Mouse (Mus musculus) natural killer cell, adult 2 months (primary cell): ENCODE results near the gene Jarid2.

ENCODE experiments used
- DNase-seq, 2 experiments: peaks; one replicate each; pipeline ENCODE4 v3.0.0; 2022; ENCODE audit warnings: low spot score in 2 of 2

Gene Jarid2

GRCm38 (mm10) chr13:44775396-44775795 lies 46.1 kb downstream of the Jarid2 start:
- DNase-seq, result no peak

GRCm38 (mm10) chr13:44780506-44780905 lies 51.2 kb downstream of the Jarid2 start:
- DNase-seq, result no peak

- DNase-seq, result no peak
Measured at GRCm38 (mm10) chr13:44781126-44781525, 51.9 kb downstream of the Jarid2 start.

GRCm38 (mm10) chr13:44784551-44784950 lies 55.3 kb downstream of the Jarid2 start:
- no peak for DNase-seq

GRCm38 (mm10) chr13:44786291-44786690 lies 57.0 kb downstream of the Jarid2 start:
- peak; percentile 20 to 23 for DNase-seq

GRCm38 (mm10) chr13:44788352-44789125 lies 59.3 kb downstream of the Jarid2 start:
- DNase-seq, result no peak

GRCm38 (mm10) chr13:44789982-44790381 lies 60.7 kb downstream of the Jarid2 start:
- DNase-seq, result no peak

GRCm38 (mm10) chr13:44792361-44792892 lies 63.2 kb downstream of the Jarid2 start:
- DNase-seq, result no peak

- no peak for DNase-seq
Measured at GRCm38 (mm10) chr13:44795891-44796290, 66.6 kb downstream of the Jarid2 start.

- DNase-seq, result no peak
Measured at GRCm38 (mm10) chr13:44796775-44797174, 67.5 kb downstream of the Jarid2 start.

- DNase-seq, result no peak
Measured at GRCm38 (mm10) chr13:44798280-44798679, 69.0 kb downstream of the Jarid2 start.

- no peak for DNase-seq
Measured at GRCm38 (mm10) chr13:44799166-44799565, 69.9 kb downstream of the Jarid2 start.

- peak; percentile 25 to 60 for DNase-seq
Measured at GRCm38 (mm10) chr13:44800059-44800458, 70.8 kb downstream of the Jarid2 start.

GRCm38 (mm10) chr13:44804876-44805275 lies 75.6 kb downstream of the Jarid2 start:
- DNase-seq, result peak; percentile 31 to 46

- no peak for DNase-seq
Measured at GRCm38 (mm10) chr13:44808307-44808706, 79.0 kb downstream of the Jarid2 start.

- DNase-seq, result peak in 1 of 2 experiments; percentile 10
Measured at GRCm38 (mm10) chr13:44811021-44811420, 81.7 kb downstream of the Jarid2 start.

GRCm38 (mm10) chr13:44811601-44812000 lies 82.3 kb downstream of the Jarid2 start:
- DNase-seq, result no peak

GRCm38 (mm10) chr13:44812381-44812780 lies 83.1 kb downstream of the Jarid2 start:
- no peak for DNase-seq

- peak; percentile 22 to 42 for DNase-seq
Measured at GRCm38 (mm10) chr13:44819400-44819799, 90.1 kb downstream of the Jarid2 start.

- no peak for DNase-seq
Measured at GRCm38 (mm10) chr13:44822578-44822977, 93.3 kb downstream of the Jarid2 start.

- no peak for DNase-seq
Measured at GRCm38 (mm10) chr13:44828903-44829302, 99.6 kb downstream of the Jarid2 start.

GRCm38 (mm10) chr13:44832104-44832503 lies 102.8 kb downstream of the Jarid2 start:
- DNase-seq, result no peak

- DNase-seq, result no peak
Measured at GRCm38 (mm10) chr13:44832866-44833265, 103.6 kb downstream of the Jarid2 start.
